Mouse (Mus musculus): ENCODE measurements around the gene Olfr1441. TPM values are rescaled to one million over a fixed set of nuclear protein-coding genes. Genes with fewer than 3 reads are reported as not detected.

Olfr1441 gene
- polyA plus RNA-seq (2015; fragmentation: Nextera tagmentation; extraction: Ambion mirVana), result not detected in 2 replicates

DNA sequence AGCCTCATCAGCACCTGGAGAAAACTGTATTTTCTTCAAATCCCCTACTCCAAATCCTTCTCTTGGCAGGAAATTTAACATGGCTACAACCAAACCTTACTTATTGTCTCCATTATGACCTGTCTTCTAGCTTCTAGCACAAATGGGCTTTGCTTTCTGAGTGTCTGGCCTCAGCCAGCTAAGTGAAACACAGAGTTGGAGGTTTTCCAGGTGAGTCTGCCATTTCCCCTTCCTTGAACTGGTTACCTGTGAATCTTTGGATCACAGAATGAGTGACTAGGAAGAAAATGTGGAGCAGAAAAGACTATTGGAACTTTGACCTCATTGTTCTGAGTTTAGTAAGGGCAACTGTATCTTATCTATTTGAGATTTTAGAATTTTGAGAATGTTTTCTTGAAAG is at the start of gene Olfr1441:
Gene Olfr1441 (plus strand): TSS at position 73 of the 400 bp plus-strand sequence.
- Histone ChIP-seq H3K4me1 (ENCODE audit: control insufficient read depth, low read depth, low read length) (no peaks in the 10 kb centered on the region), H3K27ac (ENCODE audit: low read length) (no peak within 1 kb of the TSS), H3K4me2 (ENCODE audit: low read depth, low read length) (no peak within 1 kb of the TSS), H3K4me3 (ENCODE audit: low read depth, low read length) (no peak within 1 kb of the TSS), H3K9me3 (replicated peaks; ENCODE audit: control insufficient read depth, low read length) (no peaks in the 10 kb centered on the region), H3K27me3 (ENCODE audit: control insufficient read depth, insufficient read depth, low read depth, low read length) (no peaks in the 10 kb centered on the region), H3K9ac (ENCODE audit: low read depth, low read length) (no peak within 1 kb of the TSS), H3K36me3 (ENCODE audit: control insufficient read depth, insufficient read depth) (no peaks in the 10 kb centered on the region)
- ATAC-seq (ENCODE audit: low read depth), result no peak

DNA sequence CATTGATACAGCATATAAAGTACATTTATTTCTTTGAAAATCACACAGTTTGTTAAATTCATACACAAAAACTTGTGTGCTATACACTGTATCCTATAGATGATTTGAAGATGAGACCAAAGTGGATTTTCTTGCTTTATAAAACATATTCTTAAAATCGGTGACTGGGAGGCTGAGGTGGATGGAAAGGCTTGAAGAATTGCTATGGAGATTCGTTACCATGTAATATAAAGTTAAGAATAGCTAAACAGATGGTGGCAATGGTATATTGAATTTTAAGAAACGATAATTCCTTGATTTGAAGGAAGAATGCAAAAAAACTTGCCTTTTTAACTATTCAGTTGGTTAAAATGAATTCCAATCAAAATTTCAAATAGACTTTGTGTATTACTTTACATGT is 44.2 kb upstream of the Olfr1441 start:
- no peak for ATAC-seq (ENCODE audit: low read depth)
- Histone ChIP-seq H3K36me3 (ENCODE audit: control insufficient read depth, insufficient read depth) (no peaks in the 10 kb centered on the region), H3K4me1 (ENCODE audit: control insufficient read depth, low read depth, low read length) (no peaks in the 10 kb centered on the region), H3K4me3 (ENCODE audit: low read depth, low read length) (no peak overlapping the region), H3K9me3 (replicated peaks; ENCODE audit: control insufficient read depth, low read length) (no peaks in the 10 kb centered on the region), H3K27me3 (ENCODE audit: control insufficient read depth, insufficient read depth, low read depth, low read length) (no peaks in the 10 kb centered on the region), H3K4me2 (ENCODE audit: low read depth, low read length) (no peak overlapping the region), H3K9ac (ENCODE audit: low read depth, low read length) (no peak overlapping the region), H3K27ac (ENCODE audit: low read length) (no peak overlapping the region)
- WGBS (ENCODE audit: insufficient replicate concordance), result 42% methylated on average over 3 of the region's 3 CpGs

DNA sequence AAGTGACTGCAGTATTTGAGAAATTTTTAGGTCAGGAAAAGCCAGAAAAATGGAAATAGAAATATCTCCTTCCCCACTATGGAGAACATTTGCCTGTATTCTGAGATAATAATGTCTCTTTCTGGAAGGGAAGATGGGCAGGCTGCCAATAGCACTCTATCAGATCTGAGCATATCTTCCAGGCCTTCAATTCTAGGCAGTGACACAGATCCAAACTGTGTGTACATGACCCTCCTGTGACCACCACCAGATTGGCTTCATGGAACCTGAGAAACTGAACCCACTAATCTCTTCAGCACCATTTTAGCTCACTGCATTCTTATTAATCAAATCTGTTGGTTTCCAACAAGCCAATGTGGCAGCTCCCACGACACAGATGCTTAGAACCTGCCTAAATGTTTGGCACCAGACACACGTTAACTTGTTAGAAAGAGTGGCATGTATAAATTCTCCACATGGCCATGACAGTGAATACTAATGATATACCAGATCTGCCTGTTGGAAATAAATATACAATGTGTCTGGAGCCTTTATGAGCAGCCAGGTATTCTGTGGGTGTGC is 42.7 kb upstream of the Olfr1441 start:
- H3K27ac ChIP-seq (ENCODE audit: low read length), result no peak overlapping the region
- no peaks in the 10 kb centered on the region for H3K4me1 ChIP-seq (ENCODE audit: control insufficient read depth, low read depth, low read length)
- H3K9ac ChIP-seq (ENCODE audit: low read depth, low read length), result no peak overlapping the region
- H3K27me3 ChIP-seq (ENCODE audit: control insufficient read depth, insufficient read depth, low read depth, low read length), result no peaks in the 10 kb centered on the region
- H3K36me3 ChIP-seq (ENCODE audit: control insufficient read depth, insufficient read depth), result no peaks in the 10 kb centered on the region
- H3K4me2 ChIP-seq (ENCODE audit: low read depth, low read length), result no peak overlapping the region
- no peaks in the 10 kb centered on the region for H3K9me3 ChIP-seq (replicated peaks; ENCODE audit: control insufficient read depth, low read length)
- no peak overlapping the region for H3K4me3 ChIP-seq (ENCODE audit: low read depth, low read length)
- WGBS (ENCODE audit: insufficient replicate concordance), result 34% methylated on average over 2 of the region's 2 CpGs
- ATAC-seq (ENCODE audit: low read depth), result no peak

DNA sequence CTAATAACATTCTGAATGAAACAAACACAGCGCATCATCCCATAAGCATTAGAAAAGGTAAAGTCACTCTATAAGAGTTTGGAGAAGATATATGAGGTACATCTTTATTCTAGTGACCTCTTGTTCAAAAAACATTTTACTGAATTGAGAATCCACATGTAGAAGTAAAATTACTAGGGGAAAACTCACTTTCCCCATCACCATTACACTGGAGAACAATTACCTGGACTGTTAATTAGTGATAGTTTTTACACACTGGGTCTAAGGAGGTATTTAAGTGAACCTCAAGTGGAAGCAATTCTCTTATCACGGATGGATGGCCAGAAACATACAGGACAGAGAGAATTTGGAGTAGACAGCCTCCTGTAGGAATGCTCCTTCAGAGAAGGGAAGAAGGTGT is 30.3 kb upstream of the Olfr1441 start, which contains the start of gene Olfr1440:
Gene Olfr1440 (plus strand): TSS at position 301 of the 400 bp plus-strand sequence.
- 54% methylated on average over 2 of the region's 2 CpGs for WGBS (ENCODE audit: insufficient replicate concordance)
- Histone ChIP-seq H3K27me3 (ENCODE audit: control insufficient read depth, insufficient read depth, low read depth, low read length) (no peaks in the 10 kb centered on the region), H3K4me2 (ENCODE audit: low read depth, low read length) (no peak within 1 kb of the TSS), H3K4me3 (ENCODE audit: low read depth, low read length) (no peak within 1 kb of the TSS), H3K9me3 (replicated peaks; ENCODE audit: control insufficient read depth, low read length) (no peaks in the 10 kb centered on the region), H3K9ac (ENCODE audit: low read depth, low read length) (no peak within 1 kb of the TSS), H3K27ac (ENCODE audit: low read length) (no peak within 1 kb of the TSS), H3K4me1 (ENCODE audit: control insufficient read depth, low read depth, low read length) (no peaks in the 10 kb centered on the region), H3K36me3 (ENCODE audit: control insufficient read depth, insufficient read depth) (no peaks in the 10 kb centered on the region)
- ATAC-seq (ENCODE audit: low read depth), result no peak

DNA sequence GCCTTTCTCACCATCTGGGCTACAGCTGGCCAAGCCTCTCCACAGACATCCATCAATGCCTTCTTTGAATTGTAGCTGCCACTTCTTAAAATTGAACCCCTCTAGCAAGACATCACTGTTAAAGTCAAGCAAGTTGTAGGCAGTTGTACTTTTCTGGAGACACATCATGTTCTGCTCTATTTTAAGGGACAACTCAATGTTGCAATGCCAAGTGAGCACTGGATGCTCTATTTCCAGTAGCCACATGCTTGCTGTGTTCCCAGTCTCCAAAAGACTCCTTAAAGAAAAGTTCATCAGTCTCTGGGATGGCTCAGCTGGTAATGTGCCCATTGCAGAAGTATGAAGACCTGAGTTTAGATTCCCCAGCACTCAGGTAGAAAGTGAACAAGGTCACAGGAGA is 3.5 kb upstream of the Olfr1441 start:
- no peak for ATAC-seq (ENCODE audit: low read depth)

DNA sequence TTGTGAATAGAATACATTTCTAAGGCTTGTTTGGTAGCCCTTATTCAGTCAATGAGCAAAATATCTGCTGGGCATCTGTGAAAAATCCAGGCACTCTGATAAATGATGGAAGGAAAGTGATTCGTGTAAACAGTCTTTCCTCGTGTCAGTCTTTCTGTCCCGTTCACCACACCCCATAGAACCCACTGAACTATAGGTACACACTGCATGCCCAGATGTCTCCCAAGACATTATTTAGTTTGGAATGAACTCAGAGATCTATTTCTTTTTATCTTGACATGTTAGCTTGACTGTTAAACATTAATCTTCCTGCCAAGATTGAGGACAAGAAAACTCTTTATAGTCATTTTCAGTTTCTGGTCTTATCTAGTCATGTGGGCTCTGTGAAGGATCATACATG is 1.1 kb downstream of the Olfr1441 start:
- Histone ChIP-seq H3K4me1 (ENCODE audit: control insufficient read depth, low read depth, low read length) (no peaks in the 10 kb centered on the region), H3K9ac (ENCODE audit: low read depth, low read length) (no peak overlapping the region), H3K9me3 (replicated peaks; ENCODE audit: control insufficient read depth, low read length) (no peaks in the 10 kb centered on the region), H3K4me3 (ENCODE audit: low read depth, low read length) (no peak overlapping the region), H3K36me3 (ENCODE audit: control insufficient read depth, insufficient read depth) (no peaks in the 10 kb centered on the region), H3K27me3 (ENCODE audit: control insufficient read depth, insufficient read depth, low read depth, low read length) (no peaks in the 10 kb centered on the region), H3K4me2 (ENCODE audit: low read depth, low read length) (no peak overlapping the region), H3K27ac (ENCODE audit: low read length) (no peak overlapping the region)
- 52% methylated on average over 3 of the region's 3 CpGs for WGBS (ENCODE audit: insufficient replicate concordance)
- ATAC-seq (ENCODE audit: low read depth), result no peak

More for the DNA sequence above, 3.5 kb upstream of the Olfr1441 start:
- no peak overlapping the region for H3K27ac ChIP-seq (ENCODE audit: low read length)
- no peak overlapping the region for H3K4me3 ChIP-seq (ENCODE audit: low read depth, low read length)
- no peak overlapping the region for H3K9ac ChIP-seq (ENCODE audit: low read depth, low read length)
- no peak overlapping the region for H3K4me2 ChIP-seq (ENCODE audit: low read depth, low read length)
- no peaks in the 10 kb centered on the region for H3K27me3 ChIP-seq (ENCODE audit: control insufficient read depth, insufficient read depth, low read depth, low read length)
- no peaks in the 10 kb centered on the region for H3K9me3 ChIP-seq (replicated peaks; ENCODE audit: control insufficient read depth, low read length)
- no peaks in the 10 kb centered on the region for H3K36me3 ChIP-seq (ENCODE audit: control insufficient read depth, insufficient read depth)
- H3K4me1 ChIP-seq (ENCODE audit: control insufficient read depth, low read depth, low read length), result no peaks in the 10 kb centered on the region

DNA sequence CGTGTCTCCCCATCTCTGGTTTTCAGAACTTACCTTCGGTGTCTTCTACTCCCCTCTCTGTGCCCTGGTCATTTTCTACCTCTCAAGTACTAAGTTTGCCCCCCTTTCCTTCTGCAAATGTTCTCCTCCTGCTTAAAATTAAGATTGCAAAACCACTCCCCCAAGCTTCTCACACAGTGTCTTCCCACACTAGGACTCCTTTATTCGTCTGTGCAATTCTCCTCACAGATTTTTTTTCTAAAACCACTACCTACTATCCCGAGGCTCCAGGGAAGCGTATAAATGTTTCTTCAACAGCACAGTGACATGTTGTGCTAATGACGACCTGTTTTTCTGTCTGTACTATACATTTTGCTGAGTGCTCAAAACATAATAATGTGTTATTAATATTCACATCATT is 3.3 kb downstream of the Olfr1441 start:
- no peak overlapping the region for H3K4me3 ChIP-seq (ENCODE audit: low read depth, low read length)
- H3K36me3 ChIP-seq (ENCODE audit: control insufficient read depth, insufficient read depth), result no peaks in the 10 kb centered on the region
- no peak for ATAC-seq (ENCODE audit: low read depth)
- H3K9ac ChIP-seq (ENCODE audit: low read depth, low read length), result no peak overlapping the region
- no peak overlapping the region for H3K27ac ChIP-seq (ENCODE audit: low read length)
- H3K4me2 ChIP-seq (ENCODE audit: low read depth, low read length), result no peak overlapping the region
- H3K4me1 ChIP-seq (ENCODE audit: control insufficient read depth, low read depth, low read length), result no peaks in the 10 kb centered on the region
- no peaks in the 10 kb centered on the region for H3K9me3 ChIP-seq (replicated peaks; ENCODE audit: control insufficient read depth, low read length)
- H3K27me3 ChIP-seq (ENCODE audit: control insufficient read depth, insufficient read depth, low read depth, low read length), result no peaks in the 10 kb centered on the region
- WGBS (ENCODE audit: insufficient replicate concordance), result 54% methylated on average over 6 of the region's 6 CpGs

DNA sequence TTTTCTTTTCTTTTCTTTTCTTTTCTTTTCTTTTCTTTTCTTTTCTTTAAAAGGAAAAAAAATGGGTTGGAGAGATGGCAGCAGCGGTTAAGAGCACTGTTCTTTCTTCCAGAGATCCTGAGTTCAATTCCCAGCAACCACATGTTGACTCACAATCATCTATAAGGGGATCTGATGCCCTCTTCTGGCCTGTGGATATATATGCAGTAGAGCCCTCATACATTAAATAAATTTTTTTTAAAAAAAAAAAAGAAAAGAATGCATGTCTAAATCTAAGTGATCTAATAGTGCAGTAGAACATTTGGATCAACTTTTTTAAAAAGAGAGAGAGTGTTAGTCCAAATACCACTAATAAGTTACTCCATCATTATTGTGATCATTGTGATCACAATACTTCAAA is 4.4 kb downstream of the Olfr1441 start:
- 53% methylated on average over 1 of the region's 1 CpGs for WGBS (ENCODE audit: insufficient replicate concordance)
- Histone ChIP-seq H3K4me1 (ENCODE audit: control insufficient read depth, low read depth, low read length) (no peaks in the 10 kb centered on the region), H3K4me3 (ENCODE audit: low read depth, low read length) (no peak overlapping the region), H3K4me2 (ENCODE audit: low read depth, low read length) (no peak overlapping the region), H3K9ac (ENCODE audit: low read depth, low read length) (no peak overlapping the region), H3K9me3 (replicated peaks; ENCODE audit: control insufficient read depth, low read length) (no peaks in the 10 kb centered on the region), H3K27ac (ENCODE audit: low read length) (no peak overlapping the region), H3K36me3 (ENCODE audit: control insufficient read depth, insufficient read depth) (no peaks in the 10 kb centered on the region), H3K27me3 (ENCODE audit: control insufficient read depth, insufficient read depth, low read depth, low read length) (no peaks in the 10 kb centered on the region)
- no peak for ATAC-seq (ENCODE audit: low read depth)

DNA sequence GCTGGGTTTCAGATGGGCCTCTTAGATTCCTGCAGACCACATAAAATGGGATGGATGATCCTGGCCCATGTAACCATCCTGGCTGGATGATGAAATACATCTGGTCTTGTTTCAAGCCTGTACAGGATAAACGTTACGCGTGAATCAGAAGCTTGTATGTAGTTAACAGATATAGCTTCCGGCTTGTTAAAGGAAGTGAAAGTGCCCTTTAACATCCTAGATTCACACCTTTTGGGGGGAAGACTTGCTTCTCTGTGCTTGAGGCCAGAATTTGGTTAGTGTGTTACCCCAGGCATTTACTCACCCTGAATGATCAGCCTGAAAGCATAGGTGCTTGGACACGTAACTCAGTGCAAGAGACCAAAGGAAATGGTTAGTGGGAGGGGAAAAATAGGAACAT is 9.9 kb downstream of the Olfr1441 start:
- ATAC-seq (ENCODE audit: low read depth), result no peak
- 67% methylated on average over 5 of the region's 5 CpGs for WGBS (ENCODE audit: insufficient replicate concordance)
- no peak overlapping the region for H3K4me3 ChIP-seq (ENCODE audit: low read depth, low read length)

More for the DNA sequence above, 9.9 kb downstream of the Olfr1441 start:
- Histone ChIP-seq H3K36me3 (ENCODE audit: control insufficient read depth, insufficient read depth) (no peaks in the 10 kb centered on the region), H3K9me3 (replicated peaks; ENCODE audit: control insufficient read depth, low read length) (no peaks in the 10 kb centered on the region), H3K4me1 (ENCODE audit: control insufficient read depth, low read depth, low read length) (no peaks in the 10 kb centered on the region), H3K27me3 (ENCODE audit: control insufficient read depth, insufficient read depth, low read depth, low read length) (no peaks in the 10 kb centered on the region; the same call in 1 of the 2 replicates), H3K4me2 (ENCODE audit: low read depth, low read length) (no peak overlapping the region), H3K27ac (ENCODE audit: low read length) (no peak overlapping the region), H3K9ac (ENCODE audit: low read depth, low read length) (no peak overlapping the region)
